Mouse (Mus musculus) hindbrain, embryonic 11.5 days (tissue): ENCODE data around the gene Setd5. TPM values are rescaled to one million over a fixed set of nuclear protein-coding genes. Genes with fewer than 3 reads are reported as not detected.

ENCODE experiments used
- ATAC-seq: fragments of 200-750 bp; cut with Nextera tagmentation; 2 replicates; pipeline ENCODE4 v1.8.0; 2017; ENCODE audit warnings: mild to moderate bottlenecking, moderate TSS enrichment, moderate library complexity; ENCODE audit not compliant: low FRiP score
- DNase-seq: peaks from one replicate; pipeline ENCODE4 v3.0.0-alpha.2; 2015; ENCODE audit warnings: low spot score
- H3K27ac ChIP-seq: fragments of 300-500 bp; sonication (generic); 2 replicates; pipeline ENCODE4 v1.5.1; 2014; ENCODE audit warnings: mild to moderate bottlenecking, low read depth, low read length
- H3K27me3 ChIP-seq: fragments of 300-500 bp; sonication (generic); 2 replicates; pipeline ENCODE4 v1.6.1; 2014; ENCODE audit warnings: mild to moderate bottlenecking, low read length, moderate library complexity, mixed read lengths; ENCODE audit not compliant: control insufficient read depth, insufficient read depth
- H3K36me3 ChIP-seq: fragments of 300-500 bp; sonication (generic); 2 replicates; pipeline ENCODE4 v1.6.1; 2014; ENCODE audit warnings: mild to moderate bottlenecking, low read length, moderate library complexity, mixed read lengths; ENCODE audit not compliant: control insufficient read depth, insufficient read depth
- H3K4me1 ChIP-seq: fragments of 300-500 bp; sonication (generic); replicated peaks from 2 replicates; pipeline ENCODE4 v1.6.1; 2014; ENCODE audit warnings: low read length, mixed read lengths; ENCODE audit not compliant: control insufficient read depth, insufficient read depth
- H3K4me2 ChIP-seq: fragments of 300-500 bp; sonication (generic); replicated peaks from 2 replicates; pipeline ENCODE4 v1.6.1; 2014; ENCODE audit warnings: mild to moderate bottlenecking, low read depth, low read length
- H3K4me3 ChIP-seq: fragments of 300-500 bp; sonication (generic); 2 replicates; pipeline ENCODE4 v1.5.1; 2014; ENCODE audit warnings: low read depth, low read length
- H3K9ac ChIP-seq: fragments of 300-500 bp; sonication (generic); 2 replicates; pipeline ENCODE4 v1.6.1; 2014; ENCODE audit warnings: low read depth, low read length
- H3K9me3 ChIP-seq: fragments of 300-500 bp; sonication (generic); 2 replicates; pipeline ENCODE4 v1.6.1; 2016; ENCODE audit warnings: low read length; ENCODE audit not compliant: control insufficient read depth
- WGBS: fragments of 180-500 bp; shearing (Covaris S2); extraction: QIAGEN DNeasy Blood & Tissue Kit; methylation state at CpG from one replicate; pipeline ENCODE4 v1.1.7; 2014; 5-methylcytosine and 5-hydroxymethylcytosine counted together
- polyA plus RNA-seq: library from polyadenylated mRNA; unstranded; fragments of >200 nt; fragmentation: Nextera tagmentation; extraction: Ambion mirVana; gene quantifications from 2 replicates; pipeline ENCODE4 v1.2.1, GENCODE M21; 2014

Setd5 gene
- polyA plus RNA-seq, 1 experiment from 2014 or later, result 91.1 TPM

DNA sequence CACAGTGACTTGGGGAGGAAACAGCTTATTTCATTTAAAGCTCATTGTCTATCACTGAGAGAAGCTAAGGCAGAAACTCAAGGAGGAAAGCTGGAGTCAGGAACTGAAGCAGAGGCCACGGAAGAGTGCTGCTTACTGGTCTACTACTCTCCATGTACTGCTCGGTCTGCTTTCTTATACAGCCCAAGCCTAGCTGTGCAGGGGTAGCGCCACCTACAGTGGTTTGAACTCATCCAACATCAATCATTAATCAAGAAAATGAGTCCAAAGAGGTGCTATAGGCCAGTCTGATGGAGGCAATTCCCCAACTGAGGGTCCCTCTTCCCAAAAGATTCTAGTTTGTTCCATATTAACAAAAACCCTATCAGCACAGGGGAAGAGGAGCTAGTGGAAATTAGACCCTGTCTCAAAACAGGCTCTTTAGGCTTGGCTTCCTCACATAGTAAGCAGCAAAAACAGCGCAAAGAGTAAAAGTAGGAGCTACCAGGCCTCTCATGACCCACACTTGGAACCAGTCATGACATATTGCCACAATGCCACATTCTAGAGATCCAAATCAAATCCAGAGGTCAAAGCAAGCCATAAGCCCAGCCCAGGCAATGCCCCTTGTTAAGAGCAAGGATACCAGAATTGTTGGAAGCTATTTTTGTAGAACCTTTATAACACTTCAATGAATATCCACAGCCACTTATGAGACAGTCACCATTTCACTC lies 40.5 kb upstream of the Setd5 start:
- no peak overlapping the region for H3K4me3 ChIP-seq
- no peak overlapping the region for H3K4me2 ChIP-seq

GRCm38 (mm10) chr6:113037946-113038734 lies 39.0 kb upstream of the Setd5 start:
- H3K27me3 ChIP-seq, result no peaks in the 10 kb centered on the region
- 0 out of 2 replicates have a peak, but pooled peaks cover 3% of the 10 kb centered on the region for H3K4me1 ChIP-seq
- DNase-seq, result peak; percentile 70
- H3K4me2 ChIP-seq, result peak overlapping the region; percentile 24
- H3K9ac ChIP-seq, result 0 out of 2 replicates have a peak overlapping the region, but pooled peaks have one; percentile 25
- WGBS, result 11% methylated on average over 19 of the region's 19 CpGs
- no peak overlapping the region for H3K27ac ChIP-seq
- ATAC-seq, result peak; percentile 35
- H3K4me3 ChIP-seq, result no peak overlapping the region
- H3K36me3 ChIP-seq, result no peaks in the 10 kb centered on the region
- H3K9me3 ChIP-seq, result no peaks in the 10 kb centered on the region

More for the DNA sequence above, 40.5 kb upstream of the Setd5 start:
- Histone ChIP-seq H3K36me3 (no peaks in the 10 kb centered on the region), H3K27me3 (no peaks in the 10 kb centered on the region), H3K4me1 (0 out of 2 replicates have a peak, but pooled peaks cover 3% of the 10 kb centered on the region), H3K27ac (no peak overlapping the region), H3K9ac (no peak overlapping the region), H3K9me3 (no peaks in the 10 kb centered on the region)
- 65% methylated on average over 4 of the region's 4 CpGs for WGBS
- DNase-seq (no peak), ATAC-seq (no peak)

GRCm38 (mm10) chr6:113038735-113039058 lies 38.5 kb upstream of the Setd5 start:
- Histone ChIP-seq H3K4me1 (0 out of 2 replicates have a peak, but pooled peaks cover 3% of the 10 kb centered on the region), H3K27ac (no peak overlapping the region), H3K4me3 (no peak overlapping the region), H3K36me3 (no peaks in the 10 kb centered on the region), H3K4me2 (peak overlapping the region; percentile 24), H3K9me3 (no peaks in the 10 kb centered on the region), H3K9ac (no peak overlapping the region), H3K27me3 (no peaks in the 10 kb centered on the region)
- WGBS, result 55% methylated on average over 5 of the region's 5 CpGs
- ATAC-seq, result no peak; the same call in 1 of the 2 replicates
- DNase-seq, result peak; percentile 29

DNA sequence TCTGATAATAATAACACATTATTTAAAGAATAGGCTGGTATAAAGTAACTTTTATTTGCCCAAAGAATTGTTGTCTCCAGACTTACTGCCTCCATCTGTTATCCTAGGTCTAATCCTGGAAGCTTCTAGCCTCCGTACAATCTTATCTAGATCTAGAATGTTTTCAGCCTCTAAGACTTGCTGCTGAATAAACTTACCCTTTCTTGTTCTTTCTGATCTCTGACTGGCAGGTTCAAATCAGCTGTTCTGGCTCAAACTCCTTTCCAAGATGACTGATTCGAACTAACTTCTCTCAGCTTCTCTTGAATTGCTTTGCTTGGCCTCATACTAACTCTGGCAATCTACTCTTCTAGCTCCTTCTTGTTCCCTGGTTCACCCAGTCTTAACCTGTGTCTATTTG lies 36.8 kb upstream of the Setd5 start:
- no peaks in the 10 kb centered on the region for H3K27me3 ChIP-seq
- H3K4me3 ChIP-seq, result no peak overlapping the region
- ATAC-seq, result no peak
- no peaks in the 10 kb centered on the region for H3K36me3 ChIP-seq
- peaks cover 5% of the 10 kb centered on the region; the same call in 1 of the 2 replicates for H3K4me1 ChIP-seq
- H3K27ac ChIP-seq, result no peak overlapping the region
- H3K4me2 ChIP-seq, result no peak overlapping the region
- no peak for DNase-seq
- H3K9me3 ChIP-seq, result no peaks in the 10 kb centered on the region
- 87% methylated on average over 2 of the region's 2 CpGs for WGBS
- no peak overlapping the region for H3K9ac ChIP-seq

- no peaks in the 10 kb centered on the region for H3K36me3 ChIP-seq
- H3K9me3 ChIP-seq, result no peaks in the 10 kb centered on the region
- no peak for ATAC-seq
- H3K27me3 ChIP-seq, result no peaks in the 10 kb centered on the region
- no peak overlapping the region for H3K4me2 ChIP-seq
- 89% methylated on average over 11 of the region's 11 CpGs for whole genome bisulfite sequencing
- no peak overlapping the region for H3K9ac ChIP-seq
- H3K4me3 ChIP-seq, result no peak overlapping the region
- H3K4me1 ChIP-seq, result peaks cover 5% of the 10 kb centered on the region; the same call in 1 of the 2 replicates
- DNase-seq, result no peak
- no peak overlapping the region for H3K27ac ChIP-seq
Measured at GRCm38 (mm10) chr6:113041215-113041990, 35.8 kb upstream of the Setd5 start.

DNA sequence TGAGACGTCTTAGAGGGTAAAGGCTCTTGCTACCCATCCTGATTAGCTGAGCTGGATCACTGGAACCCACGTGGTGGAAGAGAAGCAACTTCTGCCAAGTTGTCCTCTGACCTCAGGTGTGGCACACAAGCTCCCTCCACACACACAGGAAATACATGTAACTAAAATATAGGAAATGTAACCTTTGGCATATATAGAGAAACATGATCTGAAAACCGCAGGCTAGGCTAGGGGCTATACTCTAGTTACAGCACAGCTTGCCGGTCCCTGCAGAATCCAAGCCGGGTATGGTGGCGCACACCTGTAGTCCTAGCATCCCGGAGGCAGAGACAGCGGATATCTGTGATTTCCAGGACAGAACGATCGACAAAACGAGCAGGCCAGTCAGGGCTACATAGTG lies 31.6 kb upstream of the Setd5 start:
- DNase-seq (no peak), ATAC-seq (peak; percentile 68)
- peak overlapping the region; percentile 77 for H3K4me3 ChIP-seq

DNA sequence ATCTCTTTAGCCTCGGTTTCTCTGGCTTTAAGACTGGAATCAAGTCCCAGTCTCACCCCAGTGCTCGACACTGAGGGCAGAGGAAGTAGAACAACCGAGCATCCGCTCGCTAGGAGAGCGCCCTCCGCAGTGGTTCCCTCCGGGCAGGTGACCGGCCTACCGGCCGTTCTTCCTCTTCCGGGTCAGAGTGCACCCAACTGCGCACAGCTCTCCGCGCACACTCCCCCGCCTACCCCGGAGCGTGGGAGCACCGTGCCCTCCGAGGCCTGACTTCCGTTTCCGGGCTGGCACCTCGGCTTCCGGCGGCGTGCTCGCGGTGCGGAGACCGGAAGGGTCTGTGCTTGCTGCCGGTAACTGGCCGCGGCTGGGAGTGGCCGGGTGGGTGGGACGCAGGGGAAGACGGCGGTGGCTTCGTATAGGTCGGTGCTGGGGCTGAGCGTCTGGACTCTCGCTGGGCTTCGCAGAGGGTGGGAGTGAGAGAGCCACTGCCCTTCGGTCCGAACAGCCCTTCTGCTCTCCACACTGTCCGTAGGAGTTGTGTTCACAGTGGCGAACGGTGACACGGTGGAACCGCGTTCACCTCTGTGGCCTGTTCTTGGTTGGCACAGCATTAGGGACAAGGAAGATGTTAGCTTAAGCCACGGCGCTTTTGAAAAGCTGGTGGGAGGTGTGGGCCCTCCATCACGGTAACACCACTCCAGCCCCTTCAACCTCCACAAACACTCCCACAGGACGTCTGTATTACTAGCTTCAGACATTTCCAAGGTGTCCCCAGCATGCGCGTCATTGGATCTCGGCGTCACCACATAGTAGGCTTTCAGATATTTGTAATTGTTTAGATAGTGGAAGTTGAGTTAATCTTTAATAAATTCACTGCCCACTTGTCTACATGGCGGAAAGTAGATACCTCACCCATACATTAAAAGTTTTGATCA lies 30.9 kb upstream of the Setd5 start, which contains the start of gene Thumpd3:
Thumpd3 (plus strand) TSS at position 185 of the 935 bp plus-strand sequence.
- Histone ChIP-seq H3K4me1 (peaks cover 5% of the 10 kb centered on the region; the same call in 1 of the 2 replicates), H3K9me3 (no peaks in the 10 kb centered on the region), H3K36me3 (no peaks in the 10 kb centered on the region), H3K4me3 (peak within 1 kb of the TSS; percentile 77), H3K4me2 (peak within 1 kb of the TSS; percentile 84), H3K27me3 (no peaks in the 10 kb centered on the region), H3K9ac (peak within 1 kb of the TSS; percentile 81), H3K27ac (peak within 1 kb of the TSS; percentile 71)
- DNase-seq (peak; percentile 98), ATAC-seq (peak; percentile 100)
- under 1% methylated on average over 59 of the region's 59 CpGs for WGBS

More for the DNA sequence above, 31.6 kb upstream of the Setd5 start:
- Histone ChIP-seq H3K4me2 (peak overlapping the region; percentile 84), H3K9ac (peak overlapping the region; percentile 81), H3K36me3 (no peaks in the 10 kb centered on the region), H3K4me1 (peaks cover 5% of the 10 kb centered on the region; the same call in 1 of the 2 replicates), H3K27ac (peak overlapping the region; percentile 71), H3K27me3 (no peaks in the 10 kb centered on the region), H3K9me3 (no peaks in the 10 kb centered on the region)
- 2% methylated on average over 11 of the region's 11 CpGs for WGBS
